Mouse (Mus musculus) hindbrain, embryonic 15.5 days (tissue): ENCODE measurements at regions not wholly inside any gene's neighbourhood (a gene's known extent, or its start where the extent isn't known, plus 50 kb on each side); places are given as distances from the start of the nearest gene placed in this dataset.

ENCODE experiments used
- ATAC-seq: fragments of 200-750 bp; cut with Nextera tagmentation; 2 replicates; pipeline ENCODE4 v1.8.0; 2017; ENCODE audit warnings: low read depth, moderate number of reproducible peaks, moderate TSS enrichment; ENCODE audit not compliant: low FRiP score
- H3K27ac ChIP-seq: fragments of 300-500 bp; sonication (generic); replicated peaks from 2 replicates; pipeline ENCODE4 v1.5.1; 2015; ENCODE audit warnings: mild to moderate bottlenecking, inconsistent platforms
- H3K27me3 ChIP-seq: fragments of 300-500 bp; sonication (generic); 2 replicates; pipeline ENCODE4 v1.6.1; 2015; ENCODE audit warnings: control low read depth, inconsistent platforms
- H3K36me3 ChIP-seq: fragments of 300-500 bp; sonication (generic); 2 replicates; pipeline ENCODE4 v1.6.1; 2015; ENCODE audit warnings: control low read depth, inconsistent platforms
- H3K4me1 ChIP-seq: fragments of 300-500 bp; sonication (generic); replicated peaks from 2 replicates; pipeline ENCODE4 v1.6.1; 2015; ENCODE audit warnings: control low read depth, inconsistent platforms
- H3K4me2 ChIP-seq: fragments of 300-500 bp; sonication (generic); 2 replicates; pipeline ENCODE4 v1.6.1; 2015; ENCODE audit warnings: moderate library complexity, mild to moderate bottlenecking, inconsistent platforms
- H3K4me3 ChIP-seq: fragments of 300-500 bp; sonication (generic); 2 replicates; pipeline ENCODE4 v1.5.1; 2015; ENCODE audit warnings: mild to moderate bottlenecking, inconsistent platforms
- H3K9ac ChIP-seq: fragments of 300-500 bp; sonication (generic); 2 replicates; pipeline ENCODE4 v1.6.1; 2015; ENCODE audit warnings: inconsistent platforms
- H3K9me3 ChIP-seq: fragments of 300-500 bp; sonication (generic); 2 replicates; pipeline ENCODE4 v1.6.1; 2016; ENCODE audit warnings: control low read depth, inconsistent platforms
- WGBS: fragments of 180-500 bp; shearing (Covaris S2); methylation state at CpG from one replicate; pipeline ENCODE4 v1.1.7; 2015; 5-methylcytosine and 5-hydroxymethylcytosine counted together

GRCm38 (mm10) chr13:71532796-71533351 lies 430.6 kb downstream of the Irx1 start:
- Histone ChIP-seq H3K27ac (no peak overlapping the region), H3K9me3 (no peaks in the 10 kb centered on the region), H3K27me3 (peaks cover 4% of the 10 kb centered on the region; the same call in 1 of the 2 replicates), H3K9ac (no peak overlapping the region), H3K4me3 (no peak overlapping the region), H3K4me1 (0 out of 2 replicates have a peak, but pooled peaks cover 3% of the 10 kb centered on the region), H3K36me3 (no peaks in the 10 kb centered on the region), H3K4me2 (no peak overlapping the region)
- ATAC-seq: no peak
- WGBS: 80% methylated on average over 7 of the region's 7 CpGs

GRCm38 (mm10) chr13:71529397-71530122 lies 434.0 kb downstream of the Irx1 start:
- H3K4me1 ChIP-seq: 0 out of 2 replicates have a peak, but pooled peaks cover 3% of the 10 kb centered on the region
- H3K4me3 ChIP-seq: no peak overlapping the region
- WGBS: 30% methylated on average over 14 of the region's 14 CpGs
- ATAC-seq: no peak
- no peaks in the 10 kb centered on the region for H3K9me3 ChIP-seq
- H3K36me3 ChIP-seq: no peaks in the 10 kb centered on the region
- peaks cover 6% of the 10 kb centered on the region for H3K27me3 ChIP-seq
- H3K9ac ChIP-seq: no peak overlapping the region
- no peak overlapping the region for H3K27ac ChIP-seq
- no peak overlapping the region for H3K4me2 ChIP-seq

- WGBS: 83% methylated on average over 1 of the region's 1 CpGs
- no peak for ATAC-seq
These were observed 445.7 kb downstream of the Irx1 start for GRCm38 (mm10) chr13:71517776-71518175.

GRCm38 (mm10) chr13:71513204-71513603 lies 450.3 kb downstream of the Irx1 start:
- WGBS: 43% methylated on average over 6 of the region's 6 CpGs
- H3K27me3 ChIP-seq: no peaks in the 10 kb centered on the region; the same call in 1 of the 2 replicates
- H3K4me3 ChIP-seq: no peak overlapping the region
- ATAC-seq: no peak
- H3K4me1 ChIP-seq: peaks cover 4% of the 10 kb centered on the region; the same call in 1 of the 2 replicates
- no peaks in the 10 kb centered on the region for H3K36me3 ChIP-seq
- no peaks in the 10 kb centered on the region for H3K9me3 ChIP-seq
- H3K27ac ChIP-seq: no peak overlapping the region
- H3K4me2 ChIP-seq: no peak overlapping the region
- H3K9ac ChIP-seq: no peak overlapping the region

More at GRCm38 (mm10) chr13:71517776-71518175, 445.7 kb downstream of the Irx1 start:
- Histone ChIP-seq H3K9ac (no peak overlapping the region), H3K9me3 (no peaks in the 10 kb centered on the region), H3K4me2 (no peak overlapping the region), H3K27me3 (no peaks in the 10 kb centered on the region), H3K4me3 (no peak overlapping the region), H3K4me1 (no peaks in the 10 kb centered on the region), H3K36me3 (no peaks in the 10 kb centered on the region), H3K27ac (no peak overlapping the region)

GRCm38 (mm10) chr13:71507956-71508401 lies 455.5 kb downstream of the Irx1 start:
- Histone ChIP-seq H3K4me3 (no peak overlapping the region), H3K9me3 (no peaks in the 10 kb centered on the region), H3K27ac (0 out of 2 replicates have a peak overlapping the region, but pooled peaks have one; percentile 14), H3K9ac (no peak overlapping the region), H3K27me3 (no peaks in the 10 kb centered on the region; the same call in 1 of the 2 replicates), H3K4me2 (peak overlapping the region; percentile 42; the same call in 1 of the 2 replicates), H3K4me1 (peaks cover 18% of the 10 kb centered on the region), H3K36me3 (no peaks in the 10 kb centered on the region)
- 11% methylated on average over 9 of the region's 9 CpGs for WGBS
- ATAC-seq: peak; percentile 89

GRCm38 (mm10) chr13:71507421-71507931 lies 456.0 kb downstream of the Irx1 start:
- peak overlapping the region; percentile 2; the same call in 1 of the 2 replicates for H3K4me3 ChIP-seq
- H3K9ac ChIP-seq: no peak overlapping the region

GRCm38 (mm10) chr13:71506777-71507176 lies 456.7 kb downstream of the Irx1 start:
- Histone ChIP-seq H3K9me3 (no peaks in the 10 kb centered on the region), H3K27ac (peak overlapping the region; percentile 38; the same call in 1 of the 2 replicates), H3K4me2 (peak overlapping the region; percentile 42), H3K27me3 (no peaks in the 10 kb centered on the region; the same call in 1 of the 2 replicates), H3K4me1 (peaks cover 18% of the 10 kb centered on the region), H3K9ac (no peak overlapping the region), H3K36me3 (no peaks in the 10 kb centered on the region), H3K4me3 (no peak overlapping the region)
- 24% methylated on average over 7 of the region's 7 CpGs for WGBS
- ATAC-seq: no peak

More at GRCm38 (mm10) chr13:71507421-71507931, 456.0 kb downstream of the Irx1 start:
- H3K9me3 ChIP-seq: no peaks in the 10 kb centered on the region
- WGBS: 7% methylated on average over 10 of the region's 10 CpGs
- H3K4me1 ChIP-seq: peaks cover 18% of the 10 kb centered on the region
- ATAC-seq: peak; percentile 94
- peak overlapping the region; percentile 38; the same call in 1 of the 2 replicates for H3K27ac ChIP-seq
- H3K4me2 ChIP-seq: peak overlapping the region; percentile 42
- no peaks in the 10 kb centered on the region for H3K36me3 ChIP-seq
- no peaks in the 10 kb centered on the region; the same call in 1 of the 2 replicates for H3K27me3 ChIP-seq

GRCm38 (mm10) chr13:71489773-71490172 lies 473.8 kb downstream of the Irx1 start:
- Histone ChIP-seq H3K4me1 (no peaks in the 10 kb centered on the region), H3K4me2 (no peak overlapping the region), H3K36me3 (no peaks in the 10 kb centered on the region), H3K9me3 (no peaks in the 10 kb centered on the region), H3K27ac (no peak overlapping the region), H3K27me3 (no peaks in the 10 kb centered on the region), H3K4me3 (no peak overlapping the region), H3K9ac (no peak overlapping the region)
- 82% methylated on average over 6 of the region's 6 CpGs for WGBS
- ATAC-seq: no peak

- no peak overlapping the region for H3K27ac ChIP-seq
- no peak overlapping the region for H3K4me3 ChIP-seq
- H3K9me3 ChIP-seq: no peaks in the 10 kb centered on the region
- ATAC-seq: no peak
- no peaks in the 10 kb centered on the region for H3K27me3 ChIP-seq
- H3K4me1 ChIP-seq: no peaks in the 10 kb centered on the region
- no peak overlapping the region for H3K9ac ChIP-seq
- H3K4me2 ChIP-seq: no peak overlapping the region
- H3K36me3 ChIP-seq: no peaks in the 10 kb centered on the region
These were observed 482.3 kb downstream of the Irx1 start for GRCm38 (mm10) chr13:71481205-71481604.

- Histone ChIP-seq H3K27me3 (no peaks in the 10 kb centered on the region), H3K4me3 (no peak overlapping the region), H3K36me3 (no peaks in the 10 kb centered on the region), H3K4me2 (no peak overlapping the region), H3K4me1 (peaks cover 17% of the 10 kb centered on the region), H3K9ac (no peak overlapping the region), H3K9me3 (no peaks in the 10 kb centered on the region), H3K27ac (no peak overlapping the region)
- 74% methylated on average over 3 of the region's 3 CpGs for WGBS
- ATAC-seq: no peak
These were observed 502.0 kb downstream of the Irx1 start for GRCm38 (mm10) chr13:71461552-71461951.

- no peak overlapping the region for H3K4me3 ChIP-seq
- H3K27me3 ChIP-seq: no peaks in the 10 kb centered on the region
- 80% methylated on average over 2 of the region's 2 CpGs for WGBS
- H3K9ac ChIP-seq: no peak overlapping the region
- no peak overlapping the region for H3K4me2 ChIP-seq
- H3K36me3 ChIP-seq: no peaks in the 10 kb centered on the region
- H3K4me1 ChIP-seq: peaks cover 17% of the 10 kb centered on the region
- no peak for ATAC-seq
- no peak overlapping the region for H3K27ac ChIP-seq
- no peaks in the 10 kb centered on the region for H3K9me3 ChIP-seq
These were observed 502.9 kb downstream of the Irx1 start for GRCm38 (mm10) chr13:71460607-71461006.

- H3K4me2 ChIP-seq: peak overlapping the region; percentile 26; the same call in 1 of the 2 replicates
- H3K4me3 ChIP-seq: no peak overlapping the region
- H3K9me3 ChIP-seq: no peaks in the 10 kb centered on the region
- H3K27ac ChIP-seq: no peak overlapping the region
- H3K4me1 ChIP-seq: peaks cover 17% of the 10 kb centered on the region
- no peaks in the 10 kb centered on the region for H3K36me3 ChIP-seq
- peaks cover 3% of the 10 kb centered on the region; the same call in 1 of the 2 replicates for H3K27me3 ChIP-seq
- H3K9ac ChIP-seq: no peak overlapping the region
- ATAC-seq: no peak
- 21% methylated on average over 9 of the region's 9 CpGs for WGBS
These were observed 503.4 kb downstream of the Irx1 start for GRCm38 (mm10) chr13:71460097-71460496.
